Mouse (Mus musculus) myocyte (in vitro differentiated cells): ENCODE results near the gene Spred1. TPM values are rescaled to one million over a fixed set of nuclear protein-coding genes. Genes with fewer than 3 reads are reported as not detected.

Experiments
- H3K27me3 ChIP-seq: one replicate; pipeline ENCODE4 v1.6.1; 2011; ENCODE audit not compliant: control insufficient read depth, insufficient read depth, insufficient read length
- H3K36me3 ChIP-seq: one replicate; pipeline ENCODE4 v1.6.1; 2011; ENCODE audit not compliant: control insufficient read depth, insufficient read depth
- H3K4me2 ChIP-seq: one replicate; pipeline ENCODE4 v1.6.1; 2011; ENCODE audit warnings: low read depth, control low read depth
- H3K4me3 ChIP-seq: one replicate; pipeline ENCODE4 v1.5.1; 2011; ENCODE audit warnings: mild to moderate bottlenecking, control low read depth, moderate library complexity
- H3K79me2 ChIP-seq: one replicate; pipeline ENCODE4 v1.6.1; 2011; ENCODE audit not compliant: control insufficient read depth, insufficient read depth
- H3ac ChIP-seq: one replicate; pipeline ENCODE4 v1.6.1; 2011; ENCODE audit not compliant: control insufficient read depth, insufficient read length
- CEBPB ChIP-seq: IDR thresholded peaks from 2 replicates; pipeline ENCODE4 v1.6.1; 2011; ENCODE audit warnings: mild to moderate bottlenecking, moderate library complexity; ENCODE audit not compliant: poor library complexity, insufficient read depth, severe bottlenecking
- E2F4 ChIP-seq: IDR thresholded peaks from one replicate; pipeline ENCODE4 v1.6.1; 2011; ENCODE audit warnings: mild to moderate bottlenecking, control low read depth, moderate library complexity; ENCODE audit not compliant: insufficient read depth
- MAX ChIP-seq: IDR thresholded peaks from one replicate; pipeline ENCODE4 v1.6.1; 2011; ENCODE audit warnings: low read depth, mild to moderate bottlenecking, control low read depth
- MYOD1 ChIP-seq, 3 experiments: IDR thresholded peaks; one replicate each; pipeline ENCODE4 v1.6.1; 2011; ENCODE audit warnings: control low read depth in 2 of 3, low read depth in 2 of 3, mild to moderate bottlenecking in 2 of 3, moderate library complexity in 1 of 3; ENCODE audit not compliant: insufficient read length in 2 of 3, control insufficient read depth in 1 of 3
- MYOG ChIP-seq, 3 experiments: IDR thresholded peaks; one replicate each; pipeline ENCODE4 v1.6.1; 2011; ENCODE audit warnings: control low read depth in 2 of 3, low read depth in 2 of 3, mild to moderate bottlenecking in 2 of 3; ENCODE audit not compliant: insufficient read length in 2 of 3, control insufficient read depth in 1 of 3, insufficient read depth in 1 of 3
- POLR2A ChIP-seq: IDR thresholded peaks from one replicate; pipeline ENCODE4 v1.6.1; 2011; ENCODE audit warnings: low read depth, mild to moderate bottlenecking, control low read depth, moderate library complexity; ENCODE audit not compliant: insufficient read length
- POLR2AphosphoS2 ChIP-seq: IDR thresholded peaks from one replicate; pipeline ENCODE4 v1.6.1; 2011; ENCODE audit warnings: low read depth, control low read depth; ENCODE audit not compliant: insufficient read length
- REST ChIP-seq: IDR thresholded peaks from one replicate; pipeline ENCODE4 v1.6.1; 2011; ENCODE audit warnings: mild to moderate bottlenecking, control low read depth, moderate library complexity; ENCODE audit not compliant: insufficient read depth, insufficient read length
- SRF ChIP-seq: IDR thresholded peaks from one replicate; pipeline ENCODE4 v1.6.1; 2011; ENCODE audit warnings: low read depth; ENCODE audit not compliant: control insufficient read depth, insufficient read length
- TCF12 ChIP-seq: IDR thresholded peaks from one replicate; pipeline ENCODE4 v1.6.1; 2011; ENCODE audit warnings: mild to moderate bottlenecking, control low read depth; ENCODE audit not compliant: poor library complexity, insufficient read depth, severe bottlenecking
- TCF3 ChIP-seq: IDR thresholded peaks from one replicate; pipeline ENCODE4 v1.6.1; 2011; ENCODE audit warnings: low read depth, control low read depth; ENCODE audit not compliant: insufficient read length
- USF1 ChIP-seq: IDR thresholded peaks from one replicate; pipeline ENCODE4 v1.6.1; 2011; ENCODE audit warnings: low read depth, mild to moderate bottlenecking, control low read depth, moderate library complexity
- polyA plus RNA-seq: library from polyadenylated mRNA; unstranded; fragments of >200 nt; fragmentation: generic; extraction: Trizol; gene quantifications from one replicate; pipeline ENCODE4 v1.2.1, GENCODE M21; 2012; ENCODE audit warnings: missing spikeins

The Spred1 gene
- polyA plus RNA-seq, 1 experiment = 7.1 TPM

GRCm38 (mm10) chr2:117095491-117095890, 25.7 kb upstream of the Spred1 start:
- Histone ChIP-seq H3K4me2 (no peak overlapping the region), H3ac (no peak overlapping the region), H3K79me2 (no peaks in the 10 kb centered on the region), H3K27me3 (no peaks in the 10 kb centered on the region), H3K4me3 (no peak overlapping the region), H3K36me3 (no peaks in the 10 kb centered on the region)
- TF ChIP-seq MYOD1 (IDR thresholded peaks at IDR 0.05; ENCODE audit: control insufficient read depth in 1 of 3, insufficient read length in 2 of 3, low read depth in 2 of 3) = no peak
- no peak for TF ChIP-seq REST
- no peak for TF ChIP-seq SRF
- TF ChIP-seq MAX = no peak
- TF ChIP-seq TCF3 = no peak
- no peak for TF ChIP-seq TCF12
- no peak for TF ChIP-seq E2F4
- TF ChIP-seq POLR2A = no peak
- TF ChIP-seq USF1 = no peak
- no peak for TF ChIP-seq MYOG (IDR thresholded peaks at IDR 0.05; ENCODE audit: control insufficient read depth in 1 of 3, insufficient read depth in 1 of 3, insufficient read length in 2 of 3, low read depth in 2 of 3)
- TF ChIP-seq CEBPB = no peak
- no peak for TF ChIP-seq POLR2AphosphoS2

- Histone ChIP-seq H3K4me3 (no peak overlapping the region), H3K36me3 (no peaks in the 10 kb centered on the region)
Observed at GRCm38 (mm10) chr2:117097305-117097704, 23.9 kb upstream of the Spred1 start.

GRCm38 (mm10) chr2:117099316-117099715, 21.9 kb upstream of the Spred1 start:
- no peak overlapping the region for H3ac ChIP-seq
- H3K79me2 ChIP-seq = no peaks in the 10 kb centered on the region
- H3K36me3 ChIP-seq = no peaks in the 10 kb centered on the region
- peak overlapping the region; percentile 15 for H3K4me2 ChIP-seq
- TF ChIP-seq MAX (no peak), MYOD1 (IDR thresholded peaks at IDR 0.05; ENCODE audit: control insufficient read depth in 1 of 3, insufficient read length in 2 of 3, low read depth in 2 of 3) (peak in 2 of 3 experiments; percentile 29 to 37), TCF3 (no peak), MYOG (IDR thresholded peaks at IDR 0.05; ENCODE audit: control insufficient read depth in 1 of 3, insufficient read depth in 1 of 3, insufficient read length in 2 of 3, low read depth in 2 of 3) (peak in 2 of 3 experiments; percentile 33 to 70)
- H3K27me3 ChIP-seq = no peaks in the 10 kb centered on the region
- H3K4me3 ChIP-seq = no peak overlapping the region

More at GRCm38 (mm10) chr2:117097305-117097704, 23.9 kb upstream of the Spred1 start:
- TF ChIP-seq REST = no peak
- no peak for TF ChIP-seq TCF12
- H3K4me2 ChIP-seq = no peak overlapping the region
- no peaks in the 10 kb centered on the region for H3K27me3 ChIP-seq
- no peak overlapping the region for H3ac ChIP-seq
- no peaks in the 10 kb centered on the region for H3K79me2 ChIP-seq

GRCm38 (mm10) chr2:117103461-117103860, 17.7 kb upstream of the Spred1 start:
- Histone ChIP-seq H3K36me3 (no peaks in the 10 kb centered on the region), H3K79me2 (no peaks in the 10 kb centered on the region), H3K4me2 (no peak overlapping the region), H3K27me3 (no peaks in the 10 kb centered on the region), H3K4me3 (no peak overlapping the region), H3ac (no peak overlapping the region)
- TF ChIP-seq CEBPB (no peak), TCF3 (no peak), POLR2AphosphoS2 (no peak), TCF12 (no peak), REST (no peak)

GRCm38 (mm10) chr2:117105407-117105806, 15.8 kb upstream of the Spred1 start:
- H3K79me2 ChIP-seq = no peaks in the 10 kb centered on the region
- H3K36me3 ChIP-seq = no peaks in the 10 kb centered on the region
- no peak overlapping the region for H3K4me2 ChIP-seq
- no peak for TF ChIP-seq E2F4
- no peak for TF ChIP-seq SRF
- no peak for TF ChIP-seq POLR2A
- no peak for TF ChIP-seq USF1
- TF ChIP-seq TCF12 = no peak
- no peak for TF ChIP-seq TCF3
- no peak for TF ChIP-seq REST
- TF ChIP-seq MYOG (IDR thresholded peaks at IDR 0.05; ENCODE audit: control insufficient read depth in 1 of 3, insufficient read depth in 1 of 3, insufficient read length in 2 of 3, low read depth in 2 of 3) = no peak
- TF ChIP-seq CEBPB = no peak
- TF ChIP-seq POLR2AphosphoS2 = no peak
- TF ChIP-seq MYOD1 (IDR thresholded peaks at IDR 0.05; ENCODE audit: control insufficient read depth in 1 of 3, insufficient read length in 2 of 3, low read depth in 2 of 3) = no peak
- H3K4me3 ChIP-seq = no peak overlapping the region
- no peak overlapping the region for H3ac ChIP-seq
- no peaks in the 10 kb centered on the region for H3K27me3 ChIP-seq
